Mouse (Mus musculus): ENCODE measurements around the gene Sin3b.

DNA sequence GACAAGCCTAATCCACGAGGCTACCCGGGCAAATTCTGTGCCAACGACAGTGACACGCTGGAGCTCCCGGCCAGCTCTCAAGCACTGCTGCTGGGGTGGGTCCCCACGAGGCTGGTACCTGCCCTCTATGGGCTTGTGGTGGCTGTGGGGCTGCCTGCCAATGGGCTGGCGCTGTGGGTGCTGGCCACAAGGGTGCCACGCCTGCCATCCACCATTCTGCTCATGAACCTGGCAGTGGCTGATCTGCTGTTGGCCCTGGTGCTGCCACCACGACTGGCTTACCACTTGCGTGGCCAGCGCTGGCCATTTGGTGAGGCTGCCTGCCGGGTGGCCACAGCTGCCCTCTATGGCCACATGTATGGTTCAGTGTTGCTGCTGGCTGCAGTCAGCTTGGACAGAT, 39.2 kb downstream of the Sin3b start:
- TF ChIP-seq POLR2A (IDR thresholded peaks at IDR 0.05; ENCODE audit: insufficient read depth, low read depth, low read length): no peak
- no peak for TF ChIP-seq CTCF (IDR thresholded peaks at IDR 0.05; ENCODE audit: insufficient read depth, low read depth, low read length)

Measured in olfactory bulb, adult 2 months (tissue).